Mouse (Mus musculus): Measurements from ENCODE around the gene Gnao1.

DNA sequence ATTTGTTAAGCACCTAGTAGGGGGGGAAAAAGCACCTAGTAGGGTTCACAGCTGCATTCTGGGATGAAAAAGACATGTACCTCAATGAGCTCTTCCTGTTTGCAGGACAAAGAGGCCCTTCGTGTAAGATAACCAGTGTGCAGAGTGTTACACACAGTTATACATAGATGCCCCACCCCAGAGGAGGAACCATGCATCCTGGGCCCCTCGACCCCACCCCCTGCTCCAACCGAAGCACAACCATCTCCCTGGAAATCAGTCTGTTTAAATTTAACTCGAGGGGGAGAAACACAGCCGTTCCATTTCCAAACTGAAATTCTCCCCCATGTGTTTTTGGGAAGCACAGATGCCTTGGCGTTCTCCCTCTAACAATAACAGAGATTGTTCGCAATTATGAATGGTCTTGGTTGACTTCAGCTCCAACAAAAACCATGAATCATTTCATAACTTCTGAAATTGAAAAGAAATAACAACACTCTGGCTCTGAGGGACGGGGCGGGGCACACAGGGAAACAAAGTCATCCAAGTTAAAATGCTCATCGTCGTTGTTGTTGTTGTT lies 42.4 kb downstream of the Gnao1 start:
- TF ChIP-seq CTCF (IDR thresholded peaks at IDR 0.05; ENCODE audit: low read depth) (no peak), EP300 (IDR thresholded peaks at IDR 0.05; ENCODE audit: low read depth) (no peak)
